Mouse (Mus musculus) kidney, adult 18-20 months (tissue): Measurements from ENCODE around the gene Nlrp4f.
A peak's percentile ranks its signal among the peaks of the same experiment; 100 is the strongest.

Experiments
- DNase-seq: peaks from one replicate; pipeline ENCODE4 v3.0.0; 2021

Nlrp4f gene

DNA sequence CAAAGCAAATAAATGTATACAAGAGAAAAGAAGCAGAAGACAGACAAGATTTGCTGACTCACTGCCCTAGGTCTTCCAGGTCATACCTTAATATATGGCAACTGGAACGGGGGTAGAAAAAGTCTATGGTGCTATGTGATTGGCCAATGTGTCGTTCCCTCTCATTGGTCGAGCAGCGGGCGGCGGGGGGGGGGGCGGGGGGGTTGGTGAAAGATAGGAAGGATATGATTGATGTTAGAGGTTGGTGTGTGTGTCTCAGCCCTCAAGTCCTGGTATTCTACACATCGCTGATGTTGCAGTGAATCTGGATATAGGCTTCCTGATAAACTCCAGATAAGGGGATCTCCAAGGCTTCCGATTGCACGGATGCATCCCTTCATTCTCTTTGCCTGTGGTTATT lies at the start of gene Nlrp4f:
TSS of gene Nlrp4f (minus strand) at position 101 of the 400 bp plus-strand sequence.
- DNase-seq, result no peak

DNA sequence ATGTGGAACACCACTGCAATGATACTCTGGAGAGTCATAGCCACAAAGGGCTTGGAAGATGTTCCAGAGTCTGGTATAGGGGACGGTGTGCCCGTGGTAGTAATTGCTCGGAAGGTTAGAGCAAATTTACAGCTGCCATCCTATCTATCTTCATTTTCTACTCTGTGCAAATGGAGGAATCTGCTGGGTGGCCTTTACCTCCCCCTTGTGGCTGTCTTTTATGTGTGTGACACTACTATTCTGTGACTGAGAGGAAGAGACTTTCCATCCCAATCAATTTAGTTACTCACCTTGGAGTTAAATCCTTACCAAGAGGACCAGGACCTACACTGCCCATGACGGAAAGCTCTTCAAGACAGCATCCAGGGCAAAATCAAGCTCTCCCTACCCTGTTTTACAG lies 37.5 kb upstream of the Nlrp4f start:
- DNase-seq, result no peak

DNA sequence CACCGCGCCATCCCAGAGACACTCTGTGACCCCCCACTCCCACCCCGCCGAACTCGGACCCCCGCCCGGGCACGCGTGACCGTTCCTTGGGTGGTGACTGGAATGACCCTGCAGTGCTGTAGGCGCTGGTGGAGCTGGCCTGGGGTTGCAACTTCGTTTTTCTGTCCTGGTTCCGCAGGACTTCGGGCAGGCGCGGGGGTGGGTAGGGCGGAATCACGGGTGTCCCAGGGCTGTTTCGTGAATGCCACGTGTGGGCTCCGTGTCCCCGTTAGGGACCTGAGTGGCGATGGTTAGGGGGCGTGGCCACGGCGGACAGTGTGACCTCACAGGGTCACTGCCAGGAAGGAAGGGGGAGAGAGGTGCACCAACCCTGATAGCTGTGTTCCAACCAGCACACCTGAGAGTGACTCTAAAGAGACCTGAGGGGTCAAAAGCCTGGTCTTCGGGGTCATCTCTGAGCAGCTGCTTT lies 36.6 kb upstream of the Nlrp4f start:
- DNase-seq, result no peak

DNA sequence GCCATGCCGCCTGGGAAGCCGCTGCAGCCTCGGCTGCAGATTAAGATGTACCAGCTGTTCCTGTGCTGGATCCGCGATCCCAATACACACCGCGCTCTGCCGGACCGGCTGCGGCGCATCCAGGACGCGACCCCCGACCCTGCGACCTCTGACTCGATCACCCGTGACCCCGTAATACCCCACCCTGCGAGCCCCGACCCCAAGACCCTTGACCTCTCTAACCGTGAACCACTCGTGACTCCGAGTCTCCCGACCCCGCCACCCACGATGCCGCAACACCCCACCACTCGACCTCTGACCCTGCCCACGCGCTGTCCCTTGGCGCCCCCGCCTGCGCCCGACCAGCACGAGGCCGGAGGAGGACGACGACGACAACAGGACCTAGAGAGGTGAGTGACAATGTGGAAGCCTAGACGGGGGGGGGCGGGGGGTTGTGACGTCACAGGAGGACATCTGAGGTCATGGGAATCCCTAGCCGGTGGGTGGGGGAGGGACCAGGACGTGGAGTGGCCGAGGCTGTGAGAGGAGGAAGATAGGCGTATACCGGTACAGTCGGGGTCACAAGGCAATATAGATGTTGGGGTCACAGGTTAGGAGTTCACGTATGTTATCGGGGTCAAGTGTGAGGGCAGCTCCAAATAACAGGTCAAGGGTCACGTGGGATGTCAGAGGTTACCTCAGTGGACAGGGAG lies 36.0 kb upstream of the Nlrp4f start:
- no peak for DNase-seq

DNA sequence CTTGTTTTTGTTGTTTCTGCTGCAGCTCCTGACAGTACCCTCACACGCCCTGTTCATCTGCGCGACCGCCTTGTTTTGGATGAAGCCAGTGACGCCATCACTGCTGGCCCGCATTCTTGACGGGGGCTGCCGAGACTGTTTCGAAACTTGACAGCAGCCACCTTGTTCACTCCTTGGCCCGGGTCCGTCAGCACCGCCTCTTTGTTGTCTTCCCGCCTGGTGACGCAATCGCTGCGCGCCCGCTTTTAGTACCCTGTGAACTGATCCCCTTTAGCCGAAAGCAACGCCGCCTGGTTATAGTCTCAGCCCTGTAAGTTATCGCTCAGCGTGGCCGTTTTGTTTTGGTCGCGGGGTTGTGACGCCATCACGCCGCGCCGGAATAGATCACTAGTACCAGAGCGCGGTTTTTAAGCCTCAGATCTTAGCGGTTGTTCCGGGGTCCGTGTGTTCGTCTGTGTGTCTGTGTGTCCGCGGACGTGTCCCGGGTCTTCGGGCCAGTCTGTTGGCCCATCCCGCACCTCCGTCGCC lies 35.4 kb upstream of the Nlrp4f start:
- peak; percentile 97 for DNase-seq

DNA sequence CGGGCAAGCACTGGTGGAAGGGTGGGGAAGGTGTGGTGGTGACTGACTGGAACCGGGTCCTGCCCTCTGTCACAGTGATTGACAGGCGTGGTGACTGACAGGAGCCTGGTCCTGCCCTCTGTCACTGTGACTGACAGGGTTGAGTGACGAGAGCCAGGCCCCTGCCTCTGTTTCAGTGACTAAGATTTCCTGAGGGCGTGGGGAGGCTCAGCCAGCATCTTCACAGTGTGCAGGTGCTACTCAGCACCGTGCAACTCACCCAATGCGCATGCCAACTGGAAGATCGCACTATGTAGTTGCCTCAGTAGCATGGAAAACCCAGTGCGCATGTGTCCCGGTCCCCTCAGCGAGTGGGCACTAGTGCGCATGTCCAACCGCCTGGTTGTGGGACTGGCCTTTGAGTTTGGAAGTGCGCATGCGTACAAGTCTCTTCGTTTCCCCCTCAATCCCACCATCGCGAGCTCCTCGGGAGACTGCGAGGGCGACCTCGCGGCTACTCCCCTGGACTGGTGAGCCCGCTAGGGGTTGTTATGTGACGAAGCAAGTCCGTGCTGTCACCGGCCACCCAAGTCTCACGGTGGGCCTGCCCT lies 34.8 kb upstream of the Nlrp4f start:
- DNase-seq, result peak; percentile 95

DNA sequence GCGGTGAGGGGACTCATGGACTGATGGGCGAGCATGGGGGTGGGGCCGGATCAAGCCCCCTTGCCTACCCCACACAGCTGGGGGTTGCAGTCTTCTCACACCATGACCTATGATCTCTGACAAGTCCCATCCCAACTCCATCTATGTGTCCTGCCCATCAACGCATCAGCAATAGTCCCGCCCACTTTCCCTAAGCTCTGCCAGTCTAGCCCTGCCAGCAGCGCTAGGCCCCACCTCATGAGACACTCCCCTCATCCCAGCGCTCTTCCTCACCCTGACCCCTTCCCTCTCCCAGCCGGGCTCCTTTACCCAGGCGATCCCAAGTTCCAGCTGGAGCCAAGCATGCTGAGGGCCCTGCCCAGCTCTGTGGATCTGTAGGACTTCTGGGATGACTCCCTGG lies 31.4 kb upstream of the Nlrp4f start:
- no peak for DNase-seq

DNA sequence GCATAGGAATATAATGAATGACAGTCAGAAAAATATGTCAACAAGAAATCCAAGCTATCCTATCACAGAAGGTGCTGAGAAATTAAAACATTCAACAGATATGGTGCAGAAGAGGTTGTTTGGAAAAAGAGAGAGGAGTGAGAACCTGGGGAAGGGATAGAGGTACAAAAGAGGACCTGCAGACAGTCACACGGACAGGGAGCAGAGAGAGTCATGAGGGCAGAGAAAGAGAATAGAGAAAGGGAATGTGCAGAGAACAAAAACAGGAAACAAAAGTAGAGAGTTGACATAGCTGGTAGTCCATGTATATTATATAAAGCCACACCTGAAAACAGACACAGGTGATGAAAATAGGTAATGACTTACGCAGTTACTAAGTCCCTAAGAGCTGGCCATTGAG lies 20.9 kb upstream of the Nlrp4f start:
- DNase-seq, result no peak

DNA sequence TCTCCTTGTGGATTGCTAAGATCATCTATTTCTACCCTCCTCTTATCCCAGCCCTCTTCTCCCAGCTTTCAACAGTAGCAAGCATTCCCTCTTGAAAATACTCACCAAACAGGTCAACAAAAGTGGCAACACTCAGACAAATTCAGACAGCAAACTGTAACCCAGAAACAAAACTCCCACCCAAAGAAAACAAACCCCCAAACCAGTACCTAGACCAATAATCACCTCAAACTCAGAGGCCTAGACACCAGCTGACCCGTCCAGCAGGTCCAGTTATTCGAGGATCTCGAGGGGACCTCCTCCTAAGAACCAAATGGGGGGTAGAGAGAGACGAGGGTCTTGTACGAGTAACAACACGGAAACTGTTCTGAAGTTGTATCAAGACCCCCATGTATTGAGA lies 20.2 kb upstream of the Nlrp4f start:
- DNase-seq, result no peak

DNA sequence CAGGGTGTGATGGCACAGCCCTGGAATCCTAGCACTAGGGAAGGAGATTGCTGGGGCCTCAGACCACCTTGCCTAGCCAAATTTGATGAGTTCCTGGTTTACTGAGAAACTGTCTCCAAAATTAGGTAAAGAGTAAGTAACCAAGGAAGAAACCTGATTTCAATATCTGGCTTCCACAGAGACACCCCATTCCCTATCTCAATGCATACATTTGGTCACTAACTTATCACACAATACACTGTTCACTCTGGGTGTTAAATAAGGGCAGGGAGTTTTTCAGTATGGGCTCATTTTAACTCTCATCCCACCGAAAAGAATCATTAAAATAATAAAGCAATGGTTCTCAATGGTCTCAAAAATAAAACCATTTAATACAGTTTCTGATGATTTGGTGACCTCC lies 5.1 kb downstream of the Nlrp4f start:
- DNase-seq, result no peak

DNA sequence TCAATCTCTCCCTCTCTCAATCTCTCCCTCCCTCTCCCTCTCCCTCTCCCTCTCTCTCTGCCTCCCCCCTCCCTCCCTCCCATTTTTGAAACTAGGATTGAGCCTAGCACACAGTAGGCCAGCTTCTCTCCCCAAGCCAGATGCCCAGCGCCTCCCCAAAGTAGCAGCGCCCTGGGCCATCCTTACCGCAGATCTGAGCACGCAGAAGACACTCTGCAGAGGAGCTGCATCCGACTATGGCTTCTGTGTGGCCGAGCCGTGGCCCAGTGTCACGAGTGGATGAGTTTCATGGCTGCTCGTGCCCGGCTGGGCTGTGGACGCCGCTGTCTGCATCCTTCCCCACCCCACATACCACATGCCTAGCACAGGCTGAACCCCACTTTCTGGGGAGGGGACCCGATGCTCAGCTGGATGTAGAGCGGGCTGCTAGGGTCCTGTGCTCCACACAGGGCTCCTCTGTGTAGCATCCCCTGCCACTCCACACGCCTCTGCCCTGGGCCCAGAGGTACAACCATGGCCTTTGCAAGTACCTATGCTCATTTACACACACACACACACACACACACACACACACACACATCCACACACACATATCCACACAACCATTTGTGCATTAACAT lies 29.2 kb downstream of the Nlrp4f start:
- DNase-seq, result no peak

DNA sequence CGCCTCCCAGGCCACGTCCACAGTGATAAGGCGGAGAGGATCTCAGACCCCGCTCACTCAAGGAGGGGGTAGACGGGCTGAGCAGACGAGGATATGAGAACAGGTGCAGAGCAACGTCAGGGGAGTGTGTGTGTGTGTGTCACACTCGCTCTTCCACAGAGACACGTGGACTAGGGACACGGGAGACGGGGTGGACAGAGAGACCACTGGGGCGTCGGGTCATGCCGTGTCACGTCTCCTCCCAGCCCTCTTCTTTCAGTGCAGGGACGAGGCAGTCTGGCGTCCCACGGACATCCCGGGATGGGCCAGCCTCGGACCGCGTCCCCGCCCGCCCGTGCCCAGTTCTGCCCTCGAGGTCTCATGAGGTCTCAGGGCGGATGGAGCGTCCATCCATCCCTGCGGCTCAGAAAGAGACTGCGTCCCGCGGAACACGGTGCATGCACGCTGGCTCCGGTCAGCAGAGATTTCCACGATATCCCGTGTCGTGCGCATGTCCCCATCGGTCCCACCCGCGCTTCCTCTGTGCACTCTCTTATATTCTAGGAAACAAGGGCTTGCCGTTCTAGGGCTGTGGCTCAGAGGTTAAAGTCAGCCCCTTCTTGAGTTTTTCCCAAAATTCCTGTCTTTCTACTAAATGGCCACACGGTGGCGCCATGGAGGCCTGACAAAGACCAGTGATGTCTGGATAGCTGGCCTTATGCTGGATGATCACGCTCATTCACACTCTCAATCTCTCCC lies 29.9 kb downstream of the Nlrp4f start:
- peak; percentile 47 for DNase-seq

DNA sequence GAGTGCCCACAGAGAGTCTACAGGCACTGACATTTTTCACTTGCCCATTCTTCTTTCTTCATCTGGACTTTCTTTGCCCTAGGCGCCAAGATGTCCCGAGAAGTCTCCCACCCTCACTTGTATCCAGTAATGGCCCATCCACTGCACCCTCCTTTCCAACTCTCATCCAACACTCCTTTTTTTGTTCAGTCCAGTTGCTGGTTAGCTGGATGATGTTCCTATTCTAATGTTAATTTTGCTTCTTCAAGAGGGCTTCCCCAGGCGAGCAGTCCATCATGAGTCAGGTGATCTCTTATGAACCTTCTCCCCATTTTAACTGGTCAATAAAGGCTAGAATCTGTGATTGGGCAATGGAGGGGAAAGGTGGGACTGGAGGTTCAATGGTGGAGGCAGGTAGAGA lies 31.7 kb downstream of the Nlrp4f start:
- no peak for DNase-seq

DNA sequence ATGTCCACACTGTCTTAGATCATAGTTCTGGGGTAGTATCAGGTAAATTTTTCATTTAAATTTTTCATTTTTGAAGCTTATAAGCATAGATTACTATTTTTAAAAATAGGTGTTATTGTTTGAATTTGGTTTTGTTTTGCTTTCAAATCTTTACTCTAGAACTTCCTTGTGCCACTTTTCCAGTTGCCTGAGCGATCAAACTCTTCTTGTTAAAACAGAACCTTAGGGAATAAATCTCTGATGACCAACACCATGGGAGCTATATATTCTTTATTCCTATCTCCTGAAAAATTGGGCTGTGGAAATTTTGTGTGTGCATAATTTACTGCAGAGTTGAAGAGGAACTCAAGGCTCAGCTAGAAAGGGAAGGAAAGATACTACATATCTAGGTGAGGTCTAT lies 55.8 kb downstream of the Nlrp4f start, which contains the start of gene Olfr466:
TSS of gene Olfr466 (plus strand) at position 301 of the 400 bp plus-strand sequence.
- no peak for DNase-seq

DNA sequence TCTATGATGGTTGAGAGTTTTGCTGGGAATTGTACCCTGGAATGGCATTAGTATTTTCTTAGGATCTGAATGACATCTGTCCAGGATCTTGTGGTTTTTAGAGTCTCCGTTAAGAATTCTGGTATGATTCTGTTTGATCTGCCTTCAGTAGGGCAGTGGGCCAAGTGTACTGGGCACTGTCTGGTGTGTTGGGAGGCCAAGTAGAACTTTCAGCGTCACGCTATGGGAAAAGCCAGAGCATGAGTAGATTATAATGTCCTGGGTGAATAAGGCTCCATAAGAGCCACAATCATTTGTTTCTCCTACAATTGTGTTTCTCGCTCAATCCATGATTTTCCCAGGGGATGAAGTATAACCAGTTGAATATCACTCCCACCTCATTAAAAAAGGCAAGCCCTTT lies 68.0 kb downstream of the Nlrp4f start, which contains the start of gene Olfr465-ps1:
TSS of gene Olfr465-ps1 (plus strand) at position 301 of the 400 bp plus-strand sequence.
- no peak for DNase-seq
